Mouse (Mus musculus) embryonic facial prominence, embryonic 13.5 days (tissue): Measurements from ENCODE around the gene Cenpp. TPM values are rescaled to one million over a fixed set of nuclear protein-coding genes. Genes with fewer than 3 reads are reported as not detected.

Experiments
- ATAC-seq: fragments of 200-750 bp; cut with Nextera tagmentation; 2 replicates; pipeline ENCODE4 v1.8.0; 2017; ENCODE audit warnings: low read depth; ENCODE audit not compliant: insufficient number of reproducible peaks, insufficient read depth, low FRiP score, low TSS enrichment
- H3K27ac ChIP-seq: fragments of 300-500 bp; sonication (generic); 2 replicates; pipeline ENCODE4 v1.5.1; 2015; ENCODE audit warnings: moderate library complexity, mild to moderate bottlenecking, inconsistent platforms
- H3K27me3 ChIP-seq: fragments of 300-500 bp; sonication (generic); 2 replicates; pipeline ENCODE4 v1.6.1; 2015; ENCODE audit warnings: mild to moderate bottlenecking, inconsistent platforms
- H3K36me3 ChIP-seq: fragments of 300-500 bp; sonication (generic); 2 replicates; pipeline ENCODE4 v1.6.1; 2015; ENCODE audit warnings: mild to moderate bottlenecking, inconsistent platforms
- H3K4me1 ChIP-seq: fragments of 300-500 bp; sonication (generic); 2 replicates; pipeline ENCODE4 v1.6.1; 2015; ENCODE audit warnings: inconsistent platforms
- H3K4me2 ChIP-seq: fragments of 300-500 bp; sonication (generic); 2 replicates; pipeline ENCODE4 v1.6.1; 2015; ENCODE audit warnings: moderate library complexity, mild to moderate bottlenecking, inconsistent platforms
- H3K4me3 ChIP-seq: fragments of 300-500 bp; sonication (generic); 2 replicates; pipeline ENCODE4 v1.5.1; 2015; ENCODE audit warnings: mild to moderate bottlenecking, inconsistent platforms
- H3K9ac ChIP-seq: fragments of 300-500 bp; sonication (generic); 2 replicates; pipeline ENCODE4 v1.6.1; 2015; ENCODE audit warnings: mild to moderate bottlenecking, inconsistent platforms
- H3K9me3 ChIP-seq: fragments of 300-500 bp; sonication (generic); 2 replicates; pipeline ENCODE4 v1.6.1; 2016; ENCODE audit warnings: inconsistent platforms
- WGBS: fragments of 180-500 bp; shearing (Covaris S2); methylation state at CpG from one replicate; pipeline ENCODE4 v1.1.7; 2015; ENCODE audit warnings: mixed read lengths; 5-methylcytosine and 5-hydroxymethylcytosine counted together
- polyA plus RNA-seq: library from polyadenylated mRNA; unstranded; fragments of >200 nt; fragmentation: Nextera tagmentation; extraction: Ambion mirVana; gene quantifications from 2 replicates; pipeline ENCODE4 v1.2.1, GENCODE M21; 2015

Cenpp gene
- polyA plus RNA-seq, 1 experiment from 2014 or later, result 29.4 TPM

DNA sequence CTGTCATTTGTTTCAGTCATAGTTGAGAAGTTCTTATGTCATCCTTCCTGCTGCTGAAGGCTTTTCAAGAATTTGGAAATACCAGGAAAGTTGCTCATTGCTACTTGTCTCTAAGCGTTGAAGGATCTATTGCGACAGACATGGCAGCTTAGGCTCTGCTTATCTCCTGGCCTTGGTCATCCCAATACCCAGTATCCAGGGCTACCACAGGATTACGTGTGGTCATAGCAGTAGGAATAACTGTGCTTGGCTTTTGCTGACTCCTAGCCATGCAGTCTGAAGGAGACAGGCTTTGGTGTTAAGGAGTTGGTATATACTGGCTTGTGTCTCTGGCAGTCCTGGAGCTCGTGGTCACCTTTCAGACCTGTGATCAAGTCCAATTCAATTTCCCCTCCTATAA lies 192.3 kb downstream of the Cenpp start:
- Histone ChIP-seq H3K4me3 (no peak overlapping the region), H3K27ac (peak overlapping the region; percentile 44; the same call in 1 of the 2 replicates), H3K4me1 (no peaks in the 10 kb centered on the region; the same call in 1 of the 2 replicates), H3K27me3 (no peaks in the 10 kb centered on the region), H3K9me3 (no peaks in the 10 kb centered on the region), H3K4me2 (no peak overlapping the region), H3K36me3 (peaks cover 55% of the 10 kb centered on the region), H3K9ac (no peak overlapping the region)
- 94% methylated on average over 4 of the region's 4 CpGs for WGBS
- ATAC-seq, result no peak

DNA sequence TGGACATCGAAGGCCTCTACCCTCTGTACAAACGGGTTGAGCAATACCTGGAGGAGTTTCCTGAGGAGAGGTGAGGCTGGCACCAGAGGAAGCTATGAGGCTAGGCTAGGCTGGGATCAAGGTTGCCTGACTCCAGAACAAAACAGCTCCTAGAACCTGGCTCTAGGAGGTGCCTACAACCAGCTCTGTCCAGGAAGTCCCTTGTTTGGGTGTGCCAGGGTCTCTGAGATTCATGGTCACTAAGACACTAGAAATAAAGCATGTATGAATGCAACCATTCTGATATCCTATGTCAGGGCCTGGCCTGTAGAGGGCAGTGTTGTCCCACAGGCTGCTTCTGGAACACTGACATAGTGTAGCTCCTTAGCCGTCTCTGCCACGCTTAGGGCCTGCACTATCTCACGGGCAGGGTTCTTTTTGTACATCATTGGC lies 203.3 kb downstream of the Cenpp start:
- H3K36me3 ChIP-seq, result peaks cover 52% of the 10 kb centered on the region
- no peak overlapping the region for H3K9ac ChIP-seq
- no peaks in the 10 kb centered on the region for H3K27me3 ChIP-seq
- no peak overlapping the region for H3K4me3 ChIP-seq
- 39% methylated on average over 5 of the region's 5 CpGs for WGBS
- H3K9me3 ChIP-seq, result no peaks in the 10 kb centered on the region
- peak; percentile 39; the same call in 1 of the 2 replicates for ATAC-seq
- H3K4me1 ChIP-seq, result no peaks in the 10 kb centered on the region
- H3K27ac ChIP-seq, result peak overlapping the region; percentile 44; the same call in 1 of the 2 replicates
- H3K4me2 ChIP-seq, result no peak overlapping the region

DNA sequence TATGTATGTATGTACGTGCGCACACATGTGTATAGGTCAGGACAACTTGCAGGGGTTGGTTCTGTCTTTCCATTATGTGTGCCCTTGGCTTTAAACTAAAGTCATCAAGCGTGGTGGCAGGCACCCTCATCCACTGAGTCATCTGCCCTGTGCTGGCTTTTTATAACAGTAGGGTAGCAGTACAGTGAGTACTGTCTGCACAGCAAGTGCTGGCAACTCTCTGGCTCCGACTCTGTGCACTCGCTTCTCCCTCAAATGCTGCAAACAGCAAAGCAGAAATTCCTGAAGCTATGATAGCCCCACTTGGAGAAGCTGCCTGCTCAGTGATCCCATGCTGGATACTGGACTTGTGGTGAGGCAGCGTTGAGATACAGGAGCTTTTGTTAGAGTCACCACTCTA lies 208.1 kb downstream of the Cenpp start:
- Histone ChIP-seq H3K9ac (peak overlapping the region; percentile 27; the same call in 1 of the 2 replicates), H3K27ac (no peak overlapping the region), H3K4me2 (no peak overlapping the region), H3K4me3 (no peak overlapping the region), H3K4me1 (no peaks in the 10 kb centered on the region), H3K9me3 (no peaks in the 10 kb centered on the region), H3K27me3 (no peaks in the 10 kb centered on the region), H3K36me3 (peaks cover 53% of the 10 kb centered on the region)
- 95% methylated on average over 6 of the region's 6 CpGs for WGBS
- ATAC-seq, result no peak

- peaks cover 62% of the 10 kb centered on the region for H3K36me3 ChIP-seq
- 89% methylated on average over 4 of the region's 4 CpGs for WGBS
- no peaks in the 10 kb centered on the region for H3K9me3 ChIP-seq
- no peak overlapping the region for H3K4me2 ChIP-seq
- no peaks in the 10 kb centered on the region for H3K27me3 ChIP-seq
- no peak overlapping the region for H3K27ac ChIP-seq
- H3K9ac ChIP-seq, result no peak overlapping the region
- no peak for ATAC-seq
- H3K4me3 ChIP-seq, result no peak overlapping the region
- H3K4me1 ChIP-seq, result no peaks in the 10 kb centered on the region
Observed at GRCm38 (mm10) chr13:49436170-49436569, 216.4 kb downstream of the Cenpp start.

DNA sequence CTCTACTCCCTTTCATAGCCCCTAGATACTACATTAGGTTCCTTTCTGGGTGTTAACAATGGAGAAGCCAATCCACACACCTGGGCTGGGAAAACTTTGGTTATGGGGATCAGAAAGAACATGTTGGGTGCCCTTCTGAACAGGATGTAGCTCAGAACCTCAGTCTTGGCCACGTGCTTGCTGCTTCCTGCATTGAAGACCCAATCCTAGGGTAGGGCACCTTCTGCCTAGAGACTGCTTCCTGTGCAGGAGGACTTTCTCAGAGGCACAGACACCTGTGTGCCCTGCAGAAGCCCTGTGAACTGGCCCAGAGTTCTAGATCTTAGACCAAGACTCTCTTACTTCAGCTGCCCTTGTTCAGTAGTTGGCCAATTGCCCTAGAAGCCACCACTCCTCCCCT lies 216.8 kb downstream of the Cenpp start:
- no peak overlapping the region for H3K4me2 ChIP-seq
- H3K36me3 ChIP-seq, result peaks cover 63% of the 10 kb centered on the region

DNA sequence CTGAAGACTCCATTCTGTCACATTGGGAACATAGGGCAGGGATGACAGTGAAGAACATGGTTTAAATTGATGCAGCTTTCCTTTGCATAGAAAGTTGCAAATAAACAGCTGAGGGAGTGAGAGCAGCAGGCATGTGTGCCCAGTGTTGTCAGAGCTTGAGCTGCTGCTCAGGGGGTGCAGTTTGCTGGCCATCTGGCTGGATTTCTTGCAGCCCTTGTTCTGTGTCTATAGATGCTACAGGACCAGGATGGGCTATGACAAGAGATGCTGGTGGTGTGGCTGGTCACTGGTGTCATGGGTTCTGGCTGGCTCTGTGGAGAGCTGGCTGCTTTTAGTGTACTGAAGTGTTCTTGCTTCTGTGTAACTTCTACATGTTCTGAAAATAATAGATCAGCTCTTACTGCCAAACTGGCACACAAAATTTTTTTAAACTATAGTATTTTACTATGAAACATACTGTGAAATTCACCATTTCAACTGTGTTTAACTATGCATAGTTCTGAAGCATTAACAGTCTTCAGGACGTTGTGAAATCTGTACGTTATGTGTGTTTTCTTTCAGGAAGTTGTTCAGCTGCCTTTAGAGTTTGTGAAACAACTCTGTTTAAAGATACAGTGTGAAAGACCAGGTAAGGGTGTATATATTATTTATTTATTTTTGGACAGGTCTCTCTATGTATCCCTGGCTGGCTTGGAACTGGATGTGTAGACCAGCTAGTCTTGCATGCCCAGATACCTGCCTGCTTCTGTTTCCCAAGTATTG lies 219.1 kb downstream of the Cenpp start:
- Histone ChIP-seq H3K4me2 (no peak overlapping the region), H3K4me3 (no peak overlapping the region), H3K9me3 (no peaks in the 10 kb centered on the region), H3K9ac (no peak overlapping the region), H3K27ac (no peak overlapping the region), H3K4me1 (no peaks in the 10 kb centered on the region), H3K27me3 (no peaks in the 10 kb centered on the region), H3K36me3 (peaks cover 55% of the 10 kb centered on the region)
- 85% methylated on average over 2 of the region's 2 CpGs for WGBS
- no peak for ATAC-seq

More for the DNA sequence above, 216.8 kb downstream of the Cenpp start:
- Histone ChIP-seq H3K4me1 (no peaks in the 10 kb centered on the region), H3K4me3 (no peak overlapping the region), H3K9me3 (no peaks in the 10 kb centered on the region), H3K9ac (no peak overlapping the region), H3K27ac (no peak overlapping the region), H3K27me3 (no peaks in the 10 kb centered on the region)
- 95% methylated on average over 1 of the region's 1 CpGs for WGBS
- ATAC-seq, result no peak

DNA sequence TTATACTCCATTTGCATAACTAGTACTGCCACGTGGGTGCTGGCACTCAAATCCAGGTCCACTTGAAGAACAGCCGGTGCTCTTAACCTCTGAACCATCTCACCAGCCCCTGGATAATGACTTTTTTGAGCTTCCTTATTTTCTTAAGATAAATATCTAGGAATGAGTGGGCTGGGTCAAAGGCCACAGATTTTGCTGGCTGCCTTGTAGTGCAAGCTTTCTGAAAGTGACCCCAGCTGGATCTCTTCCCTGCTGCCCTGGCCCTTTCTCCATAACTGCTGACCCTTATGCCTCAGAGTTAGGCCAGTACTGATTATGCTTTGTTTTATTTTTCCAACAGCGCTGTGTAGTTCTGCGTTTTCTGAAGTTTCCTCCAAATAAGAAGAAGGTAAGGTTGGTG lies 222.1 kb downstream of the Cenpp start:
- peaks cover 37% of the 10 kb centered on the region for H3K36me3 ChIP-seq

DNA sequence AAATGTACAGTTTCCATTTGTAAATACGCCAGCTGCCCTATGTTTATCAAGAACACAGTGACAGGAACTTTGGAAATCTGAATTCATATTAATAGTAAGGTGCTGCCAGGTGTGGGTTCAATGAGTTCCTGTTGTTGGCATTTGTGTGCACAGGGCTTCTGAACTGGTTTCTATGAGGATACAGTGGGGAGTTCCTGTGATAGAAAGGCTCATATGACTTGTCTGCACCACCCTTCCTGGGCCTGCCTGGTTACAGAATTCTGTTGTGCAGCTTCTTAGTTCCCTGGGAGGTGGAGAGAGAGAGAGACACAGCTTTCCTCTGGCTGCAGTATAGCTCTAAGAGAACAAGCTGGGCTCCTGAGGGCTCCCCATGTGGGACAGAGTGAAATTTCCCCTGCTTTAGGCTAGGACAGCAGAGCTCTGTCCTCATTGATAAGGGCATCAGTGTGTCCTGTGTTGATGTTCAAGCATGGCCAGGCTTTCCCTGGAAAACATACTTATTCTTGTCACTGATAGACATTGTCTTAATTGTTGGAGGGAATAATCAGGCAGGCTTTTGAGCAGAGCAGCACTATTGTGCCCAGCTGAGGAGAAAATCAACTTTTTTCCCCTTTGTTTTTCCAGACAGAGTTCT lies 224.4 kb downstream of the Cenpp start:
- Histone ChIP-seq H3K9me3 (no peaks in the 10 kb centered on the region), H3K27me3 (no peaks in the 10 kb centered on the region), H3K27ac (no peak overlapping the region), H3K36me3 (peaks cover 20% of the 10 kb centered on the region), H3K9ac (no peak overlapping the region), H3K4me2 (no peak overlapping the region), H3K4me1 (peaks cover 2% of the 10 kb centered on the region), H3K4me3 (no peak overlapping the region)
- ATAC-seq, result no peak
- WGBS, result 94% methylated on average over 1 of the region's 1 CpGs

More for the DNA sequence above, 222.1 kb downstream of the Cenpp start:
- no peak overlapping the region for H3K27ac ChIP-seq
- no peaks in the 10 kb centered on the region for H3K27me3 ChIP-seq
- H3K4me1 ChIP-seq, result no peaks in the 10 kb centered on the region
- no peak overlapping the region for H3K4me3 ChIP-seq
- 64% methylated on average over 4 of the region's 4 CpGs for WGBS
- ATAC-seq, result no peak
- no peaks in the 10 kb centered on the region for H3K9me3 ChIP-seq
- no peak overlapping the region for H3K9ac ChIP-seq
- no peak overlapping the region for H3K4me2 ChIP-seq

DNA sequence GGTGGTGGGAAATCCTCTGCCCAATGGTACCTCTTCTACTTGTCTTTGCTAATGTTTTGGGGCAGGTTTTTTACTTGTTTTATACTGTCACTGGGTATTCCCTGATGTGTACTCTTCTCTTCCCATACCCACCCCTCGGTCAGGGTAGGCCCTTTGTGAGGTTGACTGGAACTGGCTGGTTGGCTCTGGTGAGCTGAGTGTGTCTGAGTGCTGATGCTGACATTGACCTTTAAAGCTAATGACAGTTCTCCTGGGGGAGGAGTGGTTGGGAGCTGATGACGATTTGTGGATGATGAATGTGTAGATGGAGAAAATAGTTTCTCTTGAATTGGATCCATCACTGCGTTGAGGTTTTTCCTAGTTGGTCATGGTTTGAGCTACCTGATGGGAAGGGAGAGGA lies 225.8 kb downstream of the Cenpp start:
- ATAC-seq, result no peak
- Histone ChIP-seq H3K4me3 (no peak overlapping the region), H3K4me1 (peaks cover 16% of the 10 kb centered on the region), H3K4me2 (no peak overlapping the region), H3K27me3 (no peaks in the 10 kb centered on the region), H3K27ac (no peak overlapping the region), H3K9ac (no peak overlapping the region), H3K36me3 (peaks cover 6% of the 10 kb centered on the region; the same call in 1 of the 2 replicates), H3K9me3 (no peaks in the 10 kb centered on the region)
- 89% methylated on average over 3 of the region's 3 CpGs for WGBS

GRCm38 (mm10) chr13:49421959-49422358 lies 230.6 kb downstream of the Cenpp start:
- H3K4me1 ChIP-seq, result peaks cover 19% of the 10 kb centered on the region
- no peak for ATAC-seq
- no peaks in the 10 kb centered on the region for H3K9me3 ChIP-seq
- 32% methylated on average over 4 of the region's 4 CpGs for WGBS
- peak overlapping the region; percentile 89 for H3K4me3 ChIP-seq
- peak overlapping the region; percentile 88 for H3K9ac ChIP-seq
- H3K36me3 ChIP-seq, result no peaks in the 10 kb centered on the region
- peak overlapping the region; percentile 94 for H3K4me2 ChIP-seq
- H3K27me3 ChIP-seq, result no peaks in the 10 kb centered on the region
- no peak overlapping the region for H3K27ac ChIP-seq

DNA sequence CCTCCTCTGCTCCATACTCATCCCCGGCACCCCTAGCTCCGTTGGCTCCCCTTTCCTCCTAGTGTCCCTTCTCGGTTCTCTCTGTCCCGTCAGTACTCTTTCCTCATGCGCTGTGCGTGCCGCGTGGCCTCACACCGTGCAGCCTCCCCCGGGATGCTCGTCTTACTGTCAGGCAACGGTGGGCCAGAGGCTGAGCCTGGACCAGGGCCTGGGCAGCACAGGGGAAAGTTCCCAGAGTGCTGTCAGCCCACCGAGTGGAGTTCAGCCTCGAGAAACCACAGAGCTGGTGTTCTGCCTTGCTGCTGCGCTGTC lies 231.0 kb downstream of the Cenpp start:
- Histone ChIP-seq H3K4me2 (peak overlapping the region; percentile 94), H3K27ac (peak overlapping the region; percentile 66; the same call in 1 of the 2 replicates), H3K36me3 (no peaks in the 10 kb centered on the region), H3K27me3 (no peaks in the 10 kb centered on the region), H3K4me1 (peaks cover 19% of the 10 kb centered on the region), H3K9me3 (no peaks in the 10 kb centered on the region), H3K4me3 (peak overlapping the region; percentile 89), H3K9ac (peak overlapping the region; percentile 88)
- WGBS, result 2% methylated on average over 15 of the region's 15 CpGs
- no peak for ATAC-seq
